Mouse (Mus musculus): ENCODE data around the gene Slc1a7.

Slc1a7 gene

GRCm38 (mm10) chr4:108014466-108014865, 46.3 kb downstream of the Slc1a7 start:
- no peak for DNase-seq (ENCODE audit: low read depth)

DNA sequence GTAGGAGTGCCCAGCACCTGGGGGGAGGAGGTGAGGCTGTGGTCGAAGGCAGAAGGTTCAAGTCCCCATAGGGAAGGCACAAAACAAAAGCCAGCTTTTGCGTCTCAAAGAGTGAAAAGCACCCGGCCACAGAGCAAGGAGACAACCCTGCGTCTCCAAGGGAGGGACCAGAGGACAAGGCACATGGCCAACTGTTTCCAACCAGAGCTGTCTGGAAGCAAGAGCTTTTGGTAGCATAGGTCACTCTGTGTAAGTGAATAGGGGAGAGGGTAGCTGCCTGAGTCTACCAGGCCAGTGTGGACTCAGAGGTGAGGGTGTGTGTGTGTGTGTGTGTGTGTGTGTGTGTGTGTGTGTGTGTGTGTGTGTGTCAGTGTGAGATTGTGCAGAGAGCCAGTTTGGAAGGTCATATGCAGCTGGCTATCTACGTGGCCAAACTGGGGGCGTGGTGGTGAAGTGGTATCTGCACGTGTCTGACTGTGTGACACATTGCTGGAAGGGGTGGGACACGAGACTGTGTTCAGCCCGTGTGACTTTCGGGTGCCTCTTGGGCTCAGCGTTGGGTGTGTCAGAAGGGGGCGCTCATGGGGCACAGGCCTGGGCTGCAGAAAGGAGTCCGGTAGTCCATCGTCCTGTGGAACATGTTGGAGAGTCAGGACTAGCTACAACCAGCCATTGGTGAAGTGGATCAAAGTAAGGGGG, 47.1 kb downstream of the Slc1a7 start:
- no peak for DNase-seq (ENCODE audit: low read depth)

GRCm38 (mm10) chr4:108016321-108016720, 48.2 kb downstream of the Slc1a7 start:
- no peak for DNase-seq (ENCODE audit: low read depth)

- DNase-seq (ENCODE audit: low read depth): no peak
Measured at GRCm38 (mm10) chr4:108017839-108018238, 49.7 kb downstream of the Slc1a7 start.

DNA sequence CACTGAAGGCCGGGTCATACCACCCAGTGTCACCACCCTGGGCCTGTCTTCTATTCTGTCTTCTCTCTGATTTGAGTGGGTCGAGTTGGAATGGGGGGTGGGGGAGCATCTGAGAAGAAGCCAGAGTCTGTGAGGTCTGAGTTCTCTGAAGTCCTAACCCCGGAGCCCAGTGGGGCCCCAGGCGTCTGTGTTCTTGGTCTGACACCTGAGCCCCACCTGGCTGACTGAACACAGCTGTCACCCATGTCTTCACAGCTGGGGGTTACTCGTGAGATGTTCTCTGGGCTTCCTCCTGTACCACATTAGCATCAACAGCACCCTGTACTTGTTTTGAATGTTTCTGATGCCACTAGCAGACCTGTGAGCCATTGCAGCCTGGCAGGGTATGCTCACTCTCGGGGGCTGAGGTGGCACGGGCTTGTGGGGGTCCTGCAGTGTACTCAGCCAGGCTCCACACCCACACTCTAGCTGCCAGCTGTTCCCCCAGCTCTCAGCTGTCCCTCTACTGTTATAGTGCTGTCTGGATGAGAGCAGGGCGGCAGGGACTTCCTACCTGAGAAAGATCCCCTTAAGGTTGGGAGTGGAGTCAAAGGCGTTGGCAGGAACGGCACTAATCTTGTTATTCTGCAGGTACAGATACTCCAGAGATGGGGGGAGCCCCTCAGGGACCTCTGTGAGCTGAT, 50.2 kb downstream of the Slc1a7 start:
- DNase-seq (ENCODE audit: low read depth): no peak

DNA sequence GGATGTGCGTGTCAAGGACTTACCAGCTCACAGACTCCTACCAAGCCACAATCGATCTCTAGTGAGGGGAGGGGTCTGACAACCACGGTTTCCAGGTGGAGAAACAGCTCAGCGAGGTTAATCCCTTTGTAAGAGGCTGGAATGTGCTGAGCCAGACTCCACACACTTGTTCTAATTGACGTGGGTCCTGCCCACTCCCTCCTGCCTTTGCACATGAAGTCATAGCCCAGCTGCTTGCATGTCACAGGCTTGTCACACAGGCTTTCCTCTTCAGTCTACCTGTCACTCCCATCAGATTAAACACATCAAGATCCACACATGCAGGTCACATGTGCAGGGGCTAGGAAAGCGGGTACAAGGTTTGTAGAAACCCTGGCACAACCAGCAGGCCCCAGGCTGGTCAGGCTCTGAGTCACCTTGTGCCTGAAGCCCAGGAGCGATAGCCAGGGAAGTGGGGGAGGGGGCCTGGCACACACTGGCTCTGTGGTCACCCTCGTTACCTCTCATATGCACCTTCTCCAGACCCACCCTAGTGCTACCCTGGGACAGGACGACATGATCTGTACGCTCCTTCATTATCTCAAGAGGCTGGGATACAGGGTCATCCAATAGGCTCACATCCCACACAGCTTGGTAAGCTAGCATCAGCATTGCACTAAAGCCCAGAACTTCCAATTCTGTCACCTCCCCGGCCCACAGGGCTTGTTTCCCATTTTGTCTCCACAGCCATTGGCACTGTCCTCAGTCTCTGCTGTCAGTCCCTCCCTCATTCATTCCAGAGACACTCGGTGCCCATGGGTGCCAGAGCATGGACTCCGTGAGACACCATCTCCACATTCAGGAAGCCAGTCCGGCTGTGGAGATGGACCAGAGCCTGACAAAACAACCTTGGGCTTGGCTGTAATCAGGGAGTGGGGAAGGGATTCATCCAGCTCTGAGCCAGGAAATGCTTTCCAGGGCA, 51.1 kb downstream of the Slc1a7 start:
- peak; percentile 62 for DNase-seq (ENCODE audit: low read depth)

DNA sequence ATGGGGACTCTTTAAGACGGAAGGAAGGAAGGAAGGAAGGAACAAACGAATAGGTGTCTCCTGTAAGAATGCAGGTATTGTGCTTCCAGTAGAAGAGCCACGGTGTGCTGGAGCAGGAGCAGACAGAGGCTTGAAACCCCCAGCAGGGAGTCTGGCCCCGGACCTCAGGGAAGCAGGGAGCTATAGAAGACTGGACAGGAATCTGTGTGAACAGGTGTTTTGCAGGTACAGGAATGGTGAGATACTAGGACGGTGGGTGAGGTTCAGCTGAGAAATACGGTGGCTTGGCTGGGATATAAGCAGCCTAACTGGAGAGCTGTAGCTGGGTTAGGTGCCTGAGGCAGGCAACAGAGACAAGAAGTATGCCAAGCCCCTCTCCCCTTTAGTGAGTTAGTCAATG, 52.0 kb downstream of the Slc1a7 start:
- DNase-seq (ENCODE audit: low read depth): no peak

DNA sequence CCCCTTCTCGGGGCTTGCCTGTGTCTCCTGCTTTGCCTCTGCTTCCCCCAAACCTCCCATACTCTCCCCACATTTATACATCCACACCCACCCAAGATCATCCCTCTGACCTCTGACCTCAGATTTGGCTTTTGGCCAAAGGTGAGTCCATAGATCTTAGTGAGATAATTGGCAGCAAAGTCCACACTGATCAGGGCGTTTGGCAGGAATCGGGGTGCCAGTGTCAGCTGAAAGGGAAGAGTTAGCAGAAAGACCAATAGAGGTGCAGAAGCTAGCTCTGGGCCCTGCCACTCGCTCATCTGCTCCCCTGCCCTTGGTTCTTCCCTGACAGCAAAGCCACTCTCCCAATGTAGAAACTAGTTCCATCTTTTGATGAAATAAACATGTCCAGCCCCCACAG, 55.1 kb downstream of the Slc1a7 start:
- no peak for DNase-seq (ENCODE audit: low read depth)

DNA sequence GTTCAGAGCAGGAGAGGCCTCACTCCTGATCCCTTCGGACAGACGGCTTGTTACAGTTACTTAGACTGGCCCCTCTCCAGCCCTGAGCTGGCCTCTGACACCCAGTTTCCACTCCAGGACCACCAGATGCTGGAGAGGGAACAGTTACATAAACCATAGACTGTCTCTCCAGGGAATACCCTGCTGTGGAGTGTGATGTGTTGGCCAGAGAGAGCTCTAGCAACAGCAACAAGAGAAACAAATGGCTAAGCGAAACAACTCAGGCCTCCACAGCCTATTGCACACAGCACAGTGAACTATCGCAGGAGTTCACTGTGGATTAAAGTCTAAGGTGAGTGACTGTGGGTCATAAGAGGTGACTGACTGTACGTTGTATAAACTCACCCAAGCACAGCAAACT, 56.5 kb downstream of the Slc1a7 start:
- peak; percentile 71 for DNase-seq (ENCODE audit: low read depth)

- no peak for DNase-seq (ENCODE audit: low read depth)
Measured at GRCm38 (mm10) chr4:108025269-108025668, 57.1 kb downstream of the Slc1a7 start.

- DNase-seq (ENCODE audit: low read depth): no peak
Measured at GRCm38 (mm10) chr4:108026193-108026592, 58.1 kb downstream of the Slc1a7 start.

GRCm38 (mm10) chr4:108030888-108031501, 62.9 kb downstream of the Slc1a7 start:
- DNase-seq (ENCODE audit: low read depth): no peak

- peak; percentile 55 for DNase-seq (ENCODE audit: low read depth)
Measured at GRCm38 (mm10) chr4:108031502-108032351, 63.6 kb downstream of the Slc1a7 start.

- peak; percentile 50 for DNase-seq (ENCODE audit: low read depth)
Measured at GRCm38 (mm10) chr4:108032352-108032849, 64.3 kb downstream of the Slc1a7 start.

DNA sequence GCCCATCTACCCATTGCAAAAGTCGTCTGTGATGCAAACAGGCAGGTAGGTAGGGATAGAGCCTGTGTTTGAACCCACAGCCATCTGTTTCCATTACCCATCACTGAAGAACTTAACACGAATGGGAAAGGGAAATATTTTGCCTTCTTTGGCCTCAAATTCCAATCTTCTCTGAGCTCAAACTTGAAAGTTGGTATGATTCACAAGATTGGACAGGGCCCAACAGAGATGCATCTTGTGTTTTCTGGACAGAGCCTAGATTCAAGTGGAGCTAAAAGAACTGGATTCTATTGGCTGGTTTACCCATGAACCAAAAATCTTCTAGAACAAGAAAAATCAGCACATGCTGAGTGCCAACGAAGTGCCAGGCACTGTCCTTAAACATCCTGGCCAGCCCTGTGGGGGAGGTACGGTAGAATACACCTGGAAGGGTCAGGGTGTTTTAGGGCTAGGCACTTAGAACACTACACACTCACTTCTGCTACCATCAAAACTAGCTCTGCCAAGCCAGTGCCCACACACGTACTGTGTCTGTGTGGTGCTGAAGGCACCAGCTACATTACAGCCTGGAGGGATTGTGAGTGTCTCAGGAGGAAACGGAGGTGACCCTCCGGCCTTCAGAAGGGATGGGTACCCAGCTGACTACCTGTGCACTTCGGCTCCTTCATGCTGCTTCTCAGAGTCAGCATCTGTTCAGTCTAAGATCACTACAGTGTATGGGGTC, 65.1 kb downstream of the Slc1a7 start:
- DNase-seq (ENCODE audit: low read depth): peak; percentile 95

DNA sequence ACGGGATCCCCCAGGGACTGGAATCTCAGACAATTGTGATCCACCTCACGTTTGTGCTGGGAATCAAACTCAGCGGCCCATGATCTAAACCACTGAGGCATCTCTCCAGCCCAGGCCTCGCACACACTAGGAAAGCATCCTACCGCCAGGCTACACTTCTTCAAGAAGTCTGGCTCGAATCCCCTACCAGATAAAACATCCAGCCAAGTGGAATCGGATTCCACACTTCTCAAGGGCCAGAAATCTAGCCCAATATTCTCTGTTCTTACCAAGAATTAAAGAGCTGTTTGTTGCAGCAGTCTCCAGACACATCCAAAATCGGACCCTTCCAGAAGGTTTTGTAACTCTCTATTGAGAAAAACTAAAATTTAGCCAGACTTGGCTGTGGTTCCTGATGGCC, 68.9 kb downstream of the Slc1a7 start:
- DNase-seq (ENCODE audit: low read depth): peak; percentile 24

- DNase-seq (ENCODE audit: low read depth): no peak
Measured at GRCm38 (mm10) chr4:108045136-108046107, 77.3 kb downstream of the Slc1a7 start.

DNA sequence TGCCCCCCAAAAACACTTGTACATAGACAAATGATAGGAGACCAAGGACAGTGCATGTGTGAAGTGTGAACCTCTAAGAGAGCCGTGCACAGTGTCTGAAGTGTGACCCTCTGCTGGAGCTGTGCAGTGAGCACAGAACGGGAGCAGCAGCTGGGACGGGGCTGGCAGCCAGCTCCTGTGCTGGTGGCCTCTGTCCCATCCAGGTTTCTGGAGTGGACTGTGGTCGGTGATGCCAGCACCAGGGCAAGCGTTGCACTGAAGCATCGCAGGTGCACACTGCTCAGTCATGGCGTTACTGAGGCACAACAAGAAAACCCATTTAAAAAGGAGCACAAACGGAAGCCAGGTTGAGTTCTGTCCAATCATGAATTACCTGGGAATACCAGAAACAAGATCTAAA, 78.0 kb downstream of the Slc1a7 start:
- DNase-seq (ENCODE audit: low read depth): no peak

DNA sequence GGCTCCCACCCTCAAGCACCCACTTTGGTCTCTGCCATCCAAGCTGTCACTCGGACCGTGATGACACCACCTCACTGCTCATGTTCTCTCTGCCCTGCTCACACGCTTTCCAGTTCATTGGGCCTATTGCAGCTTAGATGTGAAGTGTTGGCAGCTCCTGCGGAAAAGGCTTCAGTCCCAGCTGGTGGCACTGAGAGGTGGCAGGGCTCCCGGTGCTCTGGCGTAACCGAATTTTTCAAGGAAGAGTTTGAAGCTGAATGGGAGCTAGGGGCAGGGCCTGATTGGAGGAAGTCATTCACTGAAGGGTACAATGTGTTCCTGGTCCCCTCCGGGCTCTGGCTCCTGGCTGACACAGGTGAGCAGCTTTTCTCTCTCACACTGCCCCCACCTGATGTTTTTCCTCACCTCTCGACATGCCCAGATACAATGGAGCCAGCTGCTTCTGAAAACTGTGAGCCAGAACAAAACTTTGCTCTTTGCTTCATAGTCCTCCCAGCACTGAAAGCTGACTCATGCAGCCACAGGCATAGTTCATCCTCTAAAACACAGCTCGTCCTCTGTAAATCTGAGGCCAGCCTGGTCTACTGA, 83.6 kb downstream of the Slc1a7 start:
- DNase-seq (ENCODE audit: low read depth): no peak
